Mouse (Mus musculus) bone marrow, adult 2 months (tissue): Measurements from ENCODE around the gene Unc119. TPM values are rescaled to one million over a fixed set of nuclear protein-coding genes. Genes with fewer than 3 reads are reported as not detected.
A peak's percentile ranks its signal among the peaks of the same experiment; 100 is the strongest.

ENCODE experiments used
- H3K27ac ChIP-seq: fragments of 200-500 bp; 2 replicates; pipeline ENCODE4 v1.5.1; 2012; ENCODE audit warnings: low read depth, mild to moderate bottlenecking, control low read depth, inconsistent platforms, low read length; ENCODE audit not compliant: control insufficient read depth, poor library complexity, insufficient read depth
- H3K4me1 ChIP-seq: fragments of 200-500 bp; 2 replicates; pipeline ENCODE4 v1.6.1; 2011; ENCODE audit warnings: low read length; ENCODE audit not compliant: control insufficient read depth, insufficient read depth
- H3K4me3 ChIP-seq: fragments of 200-500 bp; replicated peaks from 2 replicates; pipeline ENCODE3; 2011; ENCODE audit warnings: mild to moderate bottlenecking, low read depth, low read length, control low read depth; ENCODE audit not compliant: control insufficient read depth
- CTCF ChIP-seq: fragments of 200-500 bp; IDR thresholded peaks from 2 replicates; pipeline ENCODE4 v1.5.1; 2011; ENCODE audit warnings: low read length, control low read depth; ENCODE audit not compliant: control insufficient read depth, insufficient read depth
- POLR2A ChIP-seq: fragments of 200-500 bp; IDR thresholded peaks from 2 replicates; pipeline ENCODE4 v1.6.1; 2011; ENCODE audit warnings: low read depth, mild to moderate bottlenecking, control low read depth, low read length, borderline replicate concordance; ENCODE audit not compliant: control insufficient read depth
- WGBS: fragments of 180-500 bp; shearing (Covaris S2); methylation state at CpG from one replicate; pipeline ENCODE4 v1.1.7; 2018; 5-methylcytosine and 5-hydroxymethylcytosine counted together
- polyA plus RNA-seq: library from polyadenylated mRNA; stranded (reverse); fragments of >200 nt; gene quantifications from 2 replicates; pipeline ENCODE4 v1.2.4, GENCODE M21; 2011; ENCODE audit warnings: low replicate concordance; ENCODE audit not compliant: missing spikeins, insufficient read depth, insufficient read length

The Unc119 gene
- polyA plus RNA-seq, 1 experiment = 71.9 TPM

- Histone ChIP-seq H3K27ac (peak overlapping the region; percentile 37), H3K4me1 (no peaks in the 10 kb centered on the region; the same call in 1 of the 2 replicates), H3K4me3 (peak overlapping the region; percentile 95)
- TF ChIP-seq POLR2A (no peak), CTCF (no peak)
- under 1% methylated on average over 41 of the region's 41 CpGs for WGBS
These were observed 14.7 kb upstream of the Unc119 start for GRCm38 (mm10) chr11:78328512-78329056.

GRCm38 (mm10) chr11:78332676-78333075, 10.6 kb upstream of the Unc119 start:
- Histone ChIP-seq H3K27ac (no peak overlapping the region), H3K4me3 (no peak overlapping the region), H3K4me1 (no peaks in the 10 kb centered on the region; the same call in 1 of the 2 replicates)
- TF ChIP-seq POLR2A (no peak), CTCF (no peak)
- 95% methylated on average over 12 of the region's 12 CpGs for WGBS

GRCm38 (mm10) chr11:78333992-78334391, 9.3 kb upstream of the Unc119 start:
- 83% methylated on average over 5 of the region's 5 CpGs for WGBS
- Histone ChIP-seq H3K27ac (no peak overlapping the region), H3K4me1 (no peaks in the 10 kb centered on the region; the same call in 1 of the 2 replicates), H3K4me3 (no peak overlapping the region)
- TF ChIP-seq CTCF (no peak), POLR2A (no peak)

GRCm38 (mm10) chr11:78337040-78337439, 6.2 kb upstream of the Unc119 start:
- WGBS = 95% methylated on average over 8 of the region's 8 CpGs
- TF ChIP-seq CTCF (no peak), POLR2A (no peak)
- H3K4me3 ChIP-seq = no peak overlapping the region
- no peaks in the 10 kb centered on the region for H3K4me1 ChIP-seq
- H3K27ac ChIP-seq = no peak overlapping the region

- TF ChIP-seq POLR2A (no peak), CTCF (no peak)
- Histone ChIP-seq H3K27ac (no peak overlapping the region), H3K4me3 (no peak overlapping the region), H3K4me1 (peaks cover 6% of the 10 kb centered on the region)
- 84% methylated on average over 12 of the region's 12 CpGs for WGBS
These were observed 1.6 kb upstream of the Unc119 start for GRCm38 (mm10) chr11:78341702-78342101.

- H3K4me3 ChIP-seq = peak overlapping the region; percentile 79
- WGBS = 46% methylated on average over 6 of the region's 6 CpGs
- H3K4me1 ChIP-seq = peaks cover 8% of the 10 kb centered on the region
- TF ChIP-seq POLR2A (no peak), CTCF (no peak)
- H3K27ac ChIP-seq = peak overlapping the region; percentile 85
These were observed 1.1 kb downstream of the Unc119 start for GRCm38 (mm10) chr11:78344328-78344889.

GRCm38 (mm10) chr11:78344890-78345715, 1.8 kb downstream of the Unc119 start:
- Histone ChIP-seq H3K4me1 (peaks cover 8% of the 10 kb centered on the region), H3K4me3 (peak overlapping the region; percentile 46)

GRCm38 (mm10) chr11:78345801-78346200, 2.5 kb downstream of the Unc119 start:
- 5% methylated on average over 7 of the region's 7 CpGs for WGBS
- peak overlapping the region; percentile 85 for H3K27ac ChIP-seq
- peaks cover 8% of the 10 kb centered on the region for H3K4me1 ChIP-seq
- TF ChIP-seq POLR2A (no peak), CTCF (no peak)
- peak overlapping the region; percentile 14 for H3K4me3 ChIP-seq

More at GRCm38 (mm10) chr11:78344890-78345715, 1.8 kb downstream of the Unc119 start:
- 13% methylated on average over 8 of the region's 8 CpGs for WGBS
- TF ChIP-seq CTCF (no peak), POLR2A (no peak)
- peak overlapping the region; percentile 85 for H3K27ac ChIP-seq
